Mouse (Mus musculus) heart, postnatal 25 days (tissue): ENCODE data around the gene Ddx18. TPM values are rescaled to one million over a fixed set of nuclear protein-coding genes. Genes with fewer than 3 reads are reported as not detected.

Experiments used
- DNase-seq: peaks from one replicate; pipeline ENCODE4 v3.0.0; 2022; ENCODE audit warnings: low spot score
- intact Hi-C: fragments of 180-260 bp; cut with DNase I; formaldehyde crosslinking; loops from one replicate; pipeline ENCODE4 v1.15.1; 2025
- total RNA-seq, 2 experiments: library from RNA; stranded (reverse); gene quantifications; 2 replicates each; pipeline ENCODE4 v1.2.3; 2021

Ddx18 gene
- total RNA-seq, 2 experiments from 2014 or later: 14.6 to 16.2 TPM

DNA sequence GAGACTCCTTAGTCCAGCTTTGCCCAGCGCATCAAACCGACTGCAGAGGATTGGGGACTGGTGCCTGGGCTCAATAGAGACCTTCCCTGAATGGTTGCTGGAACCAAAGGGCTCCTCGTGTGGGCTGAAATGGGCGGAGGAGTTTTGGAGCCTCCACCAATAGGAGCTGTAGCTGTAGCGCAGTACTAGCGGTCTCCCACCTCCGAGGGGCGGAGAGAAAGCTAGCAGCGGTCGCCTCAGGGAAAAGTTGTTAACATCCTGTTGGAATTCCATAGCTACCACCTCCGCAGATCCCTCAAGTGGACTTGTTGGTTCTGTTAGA lies 39.4 kb downstream of the Ddx18 start, which contains the start of gene Htr5b:
Htr5b (minus strand) TSS at position 67 of the 322 bp plus-strand sequence.
- intact Hi-C loops: no loop called here
- DNase-seq: no peak

DNA sequence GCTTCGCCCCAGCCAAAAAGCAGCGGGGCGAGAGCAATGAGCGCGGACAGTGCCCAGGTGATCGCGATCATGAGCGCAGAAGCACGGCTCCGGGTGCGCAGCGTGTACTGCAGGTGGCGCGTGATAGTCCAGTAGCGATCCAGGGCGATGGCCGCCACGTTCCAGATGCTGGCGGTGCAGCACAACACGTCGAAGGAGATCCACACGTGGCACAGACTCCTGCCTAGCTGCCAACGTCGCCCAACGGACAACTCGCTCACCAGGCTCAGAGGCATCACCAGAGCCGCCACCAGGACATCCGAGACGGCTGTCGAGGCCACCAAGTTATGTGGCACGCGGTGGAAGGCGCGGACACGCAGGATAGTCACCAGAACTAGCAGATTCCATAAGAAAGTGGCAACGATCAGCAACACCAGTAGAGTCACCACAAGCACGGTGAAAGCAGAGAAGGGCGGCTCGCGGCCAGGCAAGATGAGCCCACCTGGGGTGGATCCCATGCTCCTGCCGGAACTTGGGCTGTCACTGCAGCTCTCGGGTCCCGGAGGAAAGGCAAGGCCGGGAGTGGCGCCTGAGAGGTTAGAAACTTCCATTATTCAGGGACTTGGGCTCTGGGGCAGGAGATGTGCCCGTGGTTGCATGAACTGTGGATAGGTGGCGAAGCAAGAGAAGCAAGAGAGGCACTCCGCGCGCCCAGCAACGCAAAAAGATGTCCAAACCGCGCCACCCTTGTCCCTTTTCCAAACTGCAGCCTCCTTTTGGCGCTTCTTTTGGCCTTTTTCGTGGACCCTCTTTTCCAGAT lies 40.0 kb downstream of the Ddx18 start:
- DNase-seq: no peak
- intact Hi-C loops: no loop called here

DNA sequence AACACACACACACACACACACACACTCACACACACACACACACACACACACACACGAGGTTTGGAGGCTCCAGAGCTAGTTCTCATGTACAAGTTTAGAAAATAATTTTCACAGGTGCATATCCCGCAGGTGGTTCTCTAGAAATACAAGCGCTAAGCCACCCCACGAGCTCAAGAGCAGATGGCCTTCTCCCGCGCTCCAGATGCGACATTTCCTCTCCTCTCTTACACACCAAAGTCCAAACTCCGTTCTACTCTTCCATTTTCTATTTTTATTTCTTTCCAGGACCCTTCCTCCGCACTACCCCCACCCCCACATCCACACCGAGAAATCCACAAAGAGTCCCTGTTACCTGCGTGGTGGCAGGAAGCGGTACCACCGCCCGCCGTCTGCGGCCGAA lies 40.7 kb downstream of the Ddx18 start:
- intact Hi-C loops: no loop called here

DNA sequence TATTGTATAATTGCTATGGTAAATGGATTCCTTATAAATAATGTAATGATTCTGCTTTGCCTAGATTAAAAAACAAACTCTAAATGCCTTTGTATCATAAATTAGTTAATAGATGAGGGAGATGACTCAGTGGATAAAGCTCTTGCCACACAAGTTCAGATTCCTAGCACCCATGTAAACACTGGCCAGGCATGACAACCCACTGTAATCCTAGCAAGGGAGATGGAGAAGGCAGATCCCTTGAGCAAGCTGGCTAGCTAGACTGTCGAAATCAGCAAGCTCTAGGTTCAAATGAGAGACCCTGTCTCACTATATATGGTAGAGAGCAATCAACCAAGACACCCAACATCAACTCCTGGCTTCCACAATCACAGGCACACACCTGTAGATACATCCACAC lies 49.2 kb downstream of the Ddx18 start:
- DNase-seq: no peak
- intact Hi-C loops: no loop called here

More for the DNA sequence above, 40.7 kb downstream of the Ddx18 start:
- DNase-seq: no peak

DNA sequence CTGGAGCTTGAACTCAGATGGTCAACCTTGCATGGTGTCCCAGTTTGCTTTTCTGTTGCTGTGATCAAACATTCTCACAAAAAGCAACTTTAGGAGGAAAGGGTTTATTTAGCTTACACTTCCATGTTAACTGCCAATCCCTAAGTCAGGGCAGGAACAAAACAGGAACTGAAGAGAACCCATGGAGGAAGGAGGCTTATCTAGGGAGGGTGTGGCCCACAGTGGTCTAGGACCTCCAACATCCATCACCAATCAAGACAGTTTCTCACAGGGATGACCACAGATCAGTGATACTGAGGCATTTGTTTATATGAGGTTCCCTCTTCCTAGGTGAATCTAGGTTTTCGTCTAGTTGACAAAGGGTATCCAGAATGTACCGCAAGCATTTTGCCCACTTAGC lies 55.8 kb downstream of the Ddx18 start:
- DNase-seq: no peak
- intact Hi-C loops: no loop called here

DNA sequence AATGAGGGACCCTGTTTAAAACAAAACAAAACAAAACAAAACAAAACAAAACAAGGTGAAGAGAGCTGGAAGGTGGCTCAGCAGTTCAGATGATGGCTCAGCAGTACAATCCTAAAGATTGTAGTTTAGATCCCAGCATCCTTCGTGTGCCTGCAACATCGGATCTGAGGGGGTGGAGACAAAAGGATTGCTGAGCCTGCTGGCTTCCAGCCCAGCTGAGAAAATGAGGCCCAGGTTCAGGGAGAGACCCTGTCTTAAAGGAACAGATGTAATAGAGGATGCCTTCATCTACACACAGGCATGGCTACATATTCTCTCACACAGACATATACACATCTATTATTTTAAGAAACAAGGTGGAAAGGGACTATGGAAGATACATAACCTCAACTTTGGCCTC lies 56.6 kb downstream of the Ddx18 start:
- DNase-seq: no peak
- intact Hi-C loops: no loop called here

DNA sequence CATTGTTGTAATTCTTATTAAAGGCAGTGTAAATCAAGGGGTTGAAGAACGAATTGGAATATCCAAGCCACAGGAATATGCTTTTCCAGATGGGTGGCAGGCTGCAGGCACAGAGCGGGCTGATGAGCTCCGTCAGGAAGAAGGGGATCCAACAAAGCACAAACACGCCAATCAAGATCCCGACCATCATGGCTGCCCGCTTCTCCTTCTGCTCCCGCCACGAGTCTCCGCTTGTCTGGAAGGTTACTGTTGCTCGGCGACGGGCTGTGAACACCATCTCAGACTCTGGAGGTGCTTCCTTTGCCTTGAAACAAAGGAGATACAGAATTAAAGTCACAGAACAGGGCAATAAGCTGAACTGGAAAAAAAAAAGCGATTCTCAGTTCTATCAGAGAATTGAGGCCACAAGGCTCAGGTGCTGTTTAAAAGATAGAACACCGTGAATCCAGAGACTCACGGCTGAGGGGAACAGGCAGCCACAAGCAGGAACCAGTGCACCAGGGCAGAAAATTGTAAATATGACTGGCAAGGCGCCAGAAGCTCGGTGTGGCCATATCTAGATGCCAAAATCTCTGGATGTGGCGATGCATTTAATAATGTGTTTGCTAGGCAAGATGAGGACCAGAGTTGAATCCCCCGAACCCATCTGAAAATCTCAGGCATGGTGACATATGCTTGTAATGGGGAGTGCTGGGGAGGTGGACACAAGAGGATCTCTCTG lies 57.2 kb downstream of the Ddx18 start:
- intact Hi-C loops: no loop called here
- no peak for DNase-seq

DNA sequence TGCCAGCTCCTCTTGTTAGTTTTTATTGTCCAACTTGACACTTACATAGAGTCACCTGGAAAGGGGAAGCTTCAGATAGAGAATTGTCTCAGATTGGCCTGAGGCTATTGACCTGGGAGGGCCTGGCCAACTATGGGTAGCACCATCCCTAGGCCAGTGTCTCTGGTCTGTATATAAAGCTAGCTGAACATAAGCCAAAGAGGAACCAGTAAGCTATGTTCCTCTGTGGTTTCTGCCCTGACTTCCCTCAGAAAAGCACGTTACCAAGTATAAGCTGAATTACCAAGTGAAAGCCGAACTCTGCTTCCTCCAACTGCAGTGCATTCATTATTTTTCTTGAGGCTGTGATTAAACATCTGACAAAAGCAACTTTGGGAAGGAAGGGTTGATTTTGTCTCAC lies 59.1 kb downstream of the Ddx18 start:
- intact Hi-C loops: no loop called here
- no peak for DNase-seq

Other genes with a start within 250 kb of the Ddx18 start
- 10 to 100 TPM; 58.1 to 65.9 TPM for gene Insig2, start 235.4 kb downstream of the Ddx18 start, total RNA-seq
- gene Ccdc93, start 136.9 kb downstream of the Ddx18 start, total RNA-seq: 10 to 100 TPM; 14.0 to 14.5 TPM
- gene Htr5b, start 39.5 kb downstream of the Ddx18 start, total RNA-seq: not detected